Mouse (Mus musculus): Measurements from ENCODE around the gene Ano5. TPM values are rescaled to one million over a fixed set of nuclear protein-coding genes. Genes with fewer than 3 reads are reported as not detected.

Ano5 gene
- polyA plus RNA-seq, 1 experiment from 2014 or later = 0.34 TPM

DNA sequence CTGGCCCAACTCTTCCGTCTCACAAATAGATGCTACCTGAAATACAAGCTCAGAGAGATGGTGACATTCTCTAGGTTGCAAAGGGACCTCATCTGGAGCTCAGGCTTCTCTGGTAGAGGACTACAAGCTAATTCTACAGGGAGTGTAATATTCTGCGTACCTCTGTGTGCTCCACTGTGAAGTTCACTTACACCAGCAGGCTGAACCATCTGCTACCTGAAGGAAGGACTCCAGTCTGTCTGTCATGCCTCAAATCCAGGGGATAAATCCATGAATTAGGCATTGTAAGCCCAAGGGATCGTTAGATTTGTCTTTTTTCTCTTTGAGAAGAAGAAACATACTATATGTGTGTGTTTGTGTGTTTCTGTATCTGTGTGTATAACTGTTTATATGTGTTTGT lies 120.3 kb downstream of the Ano5 start:
- H3K4me2 ChIP-seq (replicated peaks) = peak overlapping the region; percentile 42
- no peak for ATAC-seq (ENCODE audit: low FRiP score)
- 65% methylated on average over 3 of the region's 3 CpGs for WGBS
- H3K27me3 ChIP-seq = peaks cover 38% of the 10 kb centered on the region
- peaks cover 12% of the 10 kb centered on the region; the same call in 1 of the 2 replicates for H3K4me1 ChIP-seq
- peak overlapping the region; percentile 27 for H3K4me3 ChIP-seq
- H3K27ac ChIP-seq = peak overlapping the region; percentile 82
- no peaks in the 10 kb centered on the region for H3K9me3 ChIP-seq (replicated peaks)
- peak overlapping the region; percentile 47 for H3K9ac ChIP-seq
- H3K36me3 ChIP-seq = no peaks in the 10 kb centered on the region

DNA sequence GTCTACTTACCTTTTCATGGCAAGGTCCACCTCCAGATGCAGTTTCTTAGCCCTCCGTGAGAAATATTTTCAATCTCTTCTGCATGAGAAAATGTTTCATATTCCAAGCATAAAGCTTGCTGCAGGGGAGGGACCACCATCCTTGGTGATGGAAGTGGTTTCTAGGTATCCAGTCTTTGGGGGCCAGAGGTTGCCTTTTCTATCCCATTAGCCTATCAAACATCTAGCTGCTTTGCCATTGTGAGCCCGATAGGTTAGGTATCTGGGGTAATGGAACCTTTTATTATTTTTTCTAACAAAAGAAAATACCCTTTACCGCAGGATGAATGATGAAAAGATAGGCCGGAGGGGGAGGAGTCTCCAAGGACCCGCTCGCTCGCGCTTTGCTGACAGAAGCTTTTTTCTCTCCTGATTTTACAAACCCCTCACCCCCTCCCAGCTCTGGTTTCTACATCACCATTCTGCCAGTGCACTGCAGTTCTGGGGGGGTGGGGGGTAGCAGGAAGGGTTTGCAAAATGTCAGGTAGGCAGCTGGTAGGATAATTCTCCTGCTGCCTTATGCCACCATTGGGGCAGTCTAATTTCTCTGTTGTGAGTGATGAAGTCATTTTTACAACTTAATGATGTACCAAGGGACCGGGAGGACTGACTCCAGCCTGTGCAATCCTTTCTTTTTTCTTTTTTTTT lies 121.9 kb downstream of the Ano5 start:
- Histone ChIP-seq H3K9me3 (replicated peaks) (no peaks in the 10 kb centered on the region), H3K27me3 (peaks cover 24% of the 10 kb centered on the region), H3K4me3 (no peak overlapping the region; the same call in 1 of the 2 replicates), H3K27ac (peak overlapping the region; percentile 86), H3K4me2 (replicated peaks) (peak overlapping the region; percentile 34), H3K4me1 (peaks cover 5% of the 10 kb centered on the region; the same call in 1 of the 2 replicates), H3K36me3 (no peaks in the 10 kb centered on the region), H3K9ac (no peak overlapping the region)
- WGBS = 4% methylated on average over 9 of the region's 9 CpGs
- ATAC-seq (ENCODE audit: low FRiP score) = peak; percentile 89

DNA sequence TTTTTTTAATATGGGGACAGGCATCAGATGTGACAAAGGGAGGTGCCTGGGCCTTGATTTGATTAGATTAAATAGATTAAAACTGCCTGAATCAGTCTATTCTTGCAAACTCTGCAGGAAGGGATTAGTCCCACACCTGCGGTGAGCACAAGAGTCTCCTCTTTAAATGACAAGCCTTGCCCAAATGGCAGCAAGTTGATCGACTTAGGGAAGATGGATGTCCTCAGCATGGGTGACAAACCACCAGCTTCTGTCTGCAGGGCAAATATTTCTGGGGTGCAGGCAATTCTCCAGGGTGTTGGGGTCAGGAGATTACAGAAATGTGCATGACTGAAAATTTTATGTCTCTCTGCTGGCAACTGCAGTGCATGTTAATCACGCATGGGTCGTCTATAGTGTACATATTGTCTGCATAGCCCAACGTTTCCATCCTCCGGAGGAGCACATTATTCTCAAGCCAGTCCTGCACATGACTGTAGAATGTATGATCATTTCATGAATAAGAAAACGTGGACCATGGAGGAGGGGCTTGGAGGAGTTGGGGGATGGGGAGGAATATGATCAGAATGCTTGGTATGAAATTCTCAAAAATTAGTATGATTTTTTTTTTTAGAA lies 122.5 kb downstream of the Ano5 start:
- no peak overlapping the region for H3K9ac ChIP-seq
- no peak overlapping the region for H3K4me3 ChIP-seq
- no peaks in the 10 kb centered on the region for H3K36me3 ChIP-seq
- peak; percentile 76 for ATAC-seq (ENCODE audit: low FRiP score)
- H3K4me2 ChIP-seq (replicated peaks) = peak overlapping the region; percentile 21; the same call in 1 of the 2 replicates
- H3K4me1 ChIP-seq = peaks cover 5% of the 10 kb centered on the region; the same call in 1 of the 2 replicates
- 6% methylated on average over 7 of the region's 7 CpGs for WGBS
- peak overlapping the region; percentile 86 for H3K27ac ChIP-seq
- H3K9me3 ChIP-seq (replicated peaks) = no peaks in the 10 kb centered on the region
- H3K27me3 ChIP-seq = peaks cover 21% of the 10 kb centered on the region

Other genes with a start within 250 kb of the Ano5 start
- gene Slc17a6, start 111.0 kb downstream of the Ano5 start, polyA plus RNA-seq (2016; fragmentation: Nextera tagmentation; extraction: Ambion mirVana) = 41.6 and 48.1 TPM in 2 replicates